In the genomic region with DNA sequence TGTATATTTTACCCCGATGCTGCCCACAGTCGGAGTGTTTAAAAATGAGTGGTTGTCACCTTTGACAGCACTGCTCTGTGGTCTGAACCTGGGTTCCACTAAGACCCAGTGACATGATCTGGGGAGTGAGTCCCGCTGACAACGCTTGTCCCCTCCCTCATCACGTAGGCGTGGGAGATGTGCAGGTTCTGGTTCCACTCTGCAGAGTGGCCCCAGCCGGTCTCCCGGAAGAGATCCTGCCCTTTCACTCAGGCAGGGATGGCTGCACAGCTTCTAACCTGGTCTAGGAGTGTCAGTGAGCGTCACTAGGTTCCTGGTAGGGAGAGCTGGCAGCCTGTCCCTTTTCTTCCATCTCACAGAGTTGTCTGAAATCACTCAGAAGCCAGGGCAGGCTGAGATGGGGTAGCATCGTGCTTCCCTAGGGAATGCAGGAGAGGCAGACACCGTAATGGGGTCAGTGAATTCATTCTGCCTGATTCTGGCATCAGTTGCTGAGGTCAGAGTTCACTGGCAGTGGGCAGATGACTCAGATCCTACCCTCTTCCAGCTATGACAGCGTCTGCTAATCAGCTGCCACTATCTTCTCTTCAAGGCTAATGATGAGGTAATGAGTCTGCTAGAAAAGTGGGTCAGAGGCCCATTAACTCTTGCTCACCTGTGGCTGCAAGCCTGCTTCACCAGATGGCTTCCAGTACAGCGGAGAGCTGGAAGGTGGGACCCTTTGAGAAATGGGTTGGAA, we compare ENCODE assay signal across 11 mouse cellular contexts. TPM values are rescaled to one million over a fixed set of nuclear protein-coding genes. Genes with fewer than 3 reads are reported as not detected.
DNase-seq lines count a peak whose midpoint lies in the region; ATAC-seq lines count a peak whose summit lies in the region.
"Had no signal": no experiment of that assay in that cellular context is flagged by ENCODE, and none has a peak within 500 bp of the region (broad histone marks: within the 10 kb centered on the region; RNA-seq: fewer than 3 reads in every experiment).

No protein-coding gene starts in this region.

- H3K36me3 ChIP-seq in midbrain, embryonic 11.5 days (ENCODE audit: control insufficient read depth, insufficient read depth, low read length), result no peaks in the 10 kb centered on the region
- H3K36me3 ChIP-seq in midbrain, embryonic 16.5 days (ENCODE audit: control insufficient read depth, insufficient read depth, low read length), result no peaks in the 10 kb centered on the region
- H3K36me3 ChIP-seq in hindbrain, embryonic 12.5 days, result no peaks in the 10 kb centered on the region

- H3K27ac ChIP-seq in midbrain, embryonic 11.5 days (ENCODE audit: low read depth, low read length), result no peak overlapping the region
- H3K27ac ChIP-seq in midbrain, embryonic 16.5 days (ENCODE audit: low read length), result no peak overlapping the region
- H3K27ac ChIP-seq in hindbrain, embryonic 12.5 days, result no peak overlapping the region
- H3K27ac ChIP-seq: left cerebral cortex, adult 2 months had no signal

- intact Hi-C loops in heart, postnatal 36 days (cut with DNase I), result no loop called here

- no peaks in the 10 kb centered on the region for H3K27me3 ChIP-seq in midbrain, embryonic 11.5 days (ENCODE audit: control insufficient read depth, insufficient read depth, low read length)
- no peaks in the 10 kb centered on the region for H3K27me3 ChIP-seq in midbrain, embryonic 16.5 days (ENCODE audit: control insufficient read depth, insufficient read depth, low read depth, low read length)
- H3K27me3 ChIP-seq in hindbrain, embryonic 12.5 days, result no peaks in the 10 kb centered on the region

- peak; percentile 30 for DNase-seq in embryo, embryonic 10.5 days (ENCODE audit: low spot score)
- no peak for DNase-seq in embryo, embryonic 11 days
- no peak for DNase-seq in midbrain, embryonic 11.5 days (ENCODE audit: low spot score, missing footprints)
- DNase-seq in retina, postnatal 7 days (ENCODE audit: low read depth, low spot score), result peak; percentile 33
- no peak for DNase-seq in heart, postnatal 36 days
- DNase-seq: lung, postnatal 10 days; thymus, adult 18-20 months had no signal

- H3K9me3 ChIP-seq in midbrain, embryonic 11.5 days (ENCODE audit: control insufficient read depth, low read length), result no peaks in the 10 kb centered on the region
- H3K9me3 ChIP-seq in midbrain, embryonic 16.5 days (replicated peaks; ENCODE audit: control insufficient read depth, low read length, poor library complexity, severe bottlenecking), result no peaks in the 10 kb centered on the region
- H3K9me3 ChIP-seq in hindbrain, embryonic 12.5 days (replicated peaks), result no peaks in the 10 kb centered on the region

- ATAC-seq in midbrain, embryonic 11.5 days (ENCODE audit: low FRiP score), result peak; percentile 42; the same call in 1 of the 2 replicates
- no peak for ATAC-seq in midbrain, embryonic 16.5 days
- 0 out of 2 replicates have a peak, but pooled peaks have one; percentile 32 for ATAC-seq in hindbrain, embryonic 12.5 days (ENCODE audit: low FRiP score)
- no peak for ATAC-seq in frontal cortex, adult (ENCODE audit: low TSS enrichment)

- H3K4me2 ChIP-seq in midbrain, embryonic 11.5 days, result no peak overlapping the region
- no peak overlapping the region for H3K4me2 ChIP-seq in midbrain, embryonic 16.5 days (ENCODE audit: low read length)
- no peak overlapping the region for H3K4me2 ChIP-seq in hindbrain, embryonic 12.5 days (replicated peaks)

- WGBS in midbrain, embryonic 11.5 days, result 63% methylated on average over 13 of the region's 13 CpGs
- WGBS in midbrain, embryonic 16.5 days, result 53% methylated on average over 13 of the region's 13 CpGs
- 39% methylated on average over 13 of the region's 13 CpGs for whole genome bisulfite sequencing in hindbrain, embryonic 12.5 days

- peaks cover 4% of the 10 kb centered on the region for H3K4me1 ChIP-seq in midbrain, embryonic 11.5 days (ENCODE audit: control insufficient read depth, insufficient read depth, low read length)
- no peaks in the 10 kb centered on the region for H3K4me1 ChIP-seq in midbrain, embryonic 16.5 days (ENCODE audit: control insufficient read depth, insufficient read depth, low read length)
- H3K4me1 ChIP-seq in hindbrain, embryonic 12.5 days, result peaks cover 9% of the 10 kb centered on the region

- no peak overlapping the region for H3K4me3 ChIP-seq in midbrain, embryonic 11.5 days (ENCODE audit: low read depth, low read length)
- H3K4me3 ChIP-seq in midbrain, embryonic 16.5 days (ENCODE audit: low read depth, low read length), result no peak overlapping the region
- no peak overlapping the region for H3K4me3 ChIP-seq in hindbrain, embryonic 12.5 days
- H3K4me3 ChIP-seq: left cerebral cortex, adult 2 months had no signal

- no peak overlapping the region; the same call in 1 of the 2 replicates for H3K9ac ChIP-seq in midbrain, embryonic 11.5 days (ENCODE audit: low read length)
- no peak overlapping the region for H3K9ac ChIP-seq in midbrain, embryonic 16.5 days (ENCODE audit: low read depth, low read length)
- H3K9ac ChIP-seq in hindbrain, embryonic 12.5 days, result no peak overlapping the region; the same call in 1 of the 2 replicates

RNA-seq across cellular contexts. Expression of a gene that starts 36.7 kb away (rescaled TPM):
- polyA plus RNA-seq in midbrain, embryonic 11.5 days (2014; fragmentation: Nextera tagmentation; extraction: Ambion mirVana), result 37.3 and 38.2 TPM in 2 replicates
- polyA plus RNA-seq in midbrain, embryonic 16.5 days (2015; fragmentation: Nextera tagmentation; extraction: Ambion mirVana), result 54.5 and 55.3 TPM in 2 replicates
- polyA plus RNA-seq in hindbrain, embryonic 12.5 days (2016; fragmentation: Nextera tagmentation; extraction: Ambion mirVana), result 24.6 and 25.1 TPM in 2 replicates
- 1 to 10 TPM; 1.0 to 1.4 TPM for total RNA-seq in heart, postnatal 36 days (2021)

Comparison
In these comparisons a context has a peak if more than half of its experiments do, and no peak if none do; other contexts are left out.
1. DNase-seq: peak in embryo, embryonic 10.5 days (single experiment) and retina, postnatal 7 days (single experiment); none in embryo, embryonic 11 days (single experiment), midbrain, embryonic 11.5 days (single experiment) and heart, postnatal 36 days (0 of 2).
2. ATAC-seq: peak in midbrain, embryonic 11.5 days (single experiment) and hindbrain, embryonic 12.5 days (single experiment); none in midbrain, embryonic 16.5 days (single experiment) and frontal cortex, adult (single experiment).